Comparison of ENCODE assay signal across 18 mouse cellular contexts in genomic region chr4:4537172-4537753, GRCm38 (mm10).
"Had no signal": no experiment of that assay in that cellular context is flagged by ENCODE, and none has a peak within 500 bp of the region (broad histone marks: within the 10 kb centered on the region; RNA-seq: fewer than 3 reads in every experiment).

No protein-coding gene starts in this region.

- H3K27me3 ChIP-seq: intestine, embryonic 15.5 days; liver, embryonic 13.5 days; megakaryocyte, embryonic 14.5 days; midbrain, embryonic 13.5 days; neural tube, embryonic 13.5 days had no signal

- H3K9ac ChIP-seq: intestine, embryonic 15.5 days; liver, embryonic 13.5 days; midbrain, embryonic 13.5 days; neural tube, embryonic 13.5 days had no signal

- H3K9me3 ChIP-seq: intestine, embryonic 15.5 days; liver, embryonic 13.5 days; megakaryocyte, embryonic 14.5 days; midbrain, embryonic 10.5 days; midbrain, embryonic 13.5 days; neural tube, embryonic 13.5 days had no signal

- H3K4me3 ChIP-seq: intestine, embryonic 15.5 days; layer of hippocampus, adult 2 months; liver, embryonic 13.5 days; megakaryocyte, embryonic 14.5 days; midbrain, embryonic 10.5 days; midbrain, embryonic 13.5 days; myocyte; neural tube, embryonic 13.5 days had no signal

- ATAC-seq: hindbrain, embryonic 16.5 days; intestine, embryonic 15.5 days; midbrain, embryonic 13.5 days; midbrain, embryonic 16.5 days had no signal

- H3K36me3 ChIP-seq: intestine, embryonic 15.5 days; liver, embryonic 13.5 days; midbrain, embryonic 10.5 days; midbrain, embryonic 13.5 days; neural tube, embryonic 13.5 days had no signal

- H3K4me1 ChIP-seq: intestine, embryonic 15.5 days; liver, embryonic 13.5 days; megakaryocyte, embryonic 14.5 days; midbrain, embryonic 10.5 days; midbrain, embryonic 13.5 days; neural tube, embryonic 13.5 days had no signal

- H3K27ac ChIP-seq: intestine, embryonic 15.5 days; layer of hippocampus, adult 2 months; liver, embryonic 13.5 days; midbrain, embryonic 10.5 days; midbrain, embryonic 13.5 days; neural tube, embryonic 13.5 days had no signal

- DNase-seq: kidney, adult 11 months; kidney, postnatal 10 days; layer of hippocampus, adult 9-11 months; liver, embryonic 13.5 days; lung, postnatal 10 days; retina, postnatal 1 day; right cerebral cortex, postnatal 25 days; thymus, adult 18-20 months; thymus, postnatal 36 days had no signal

- H3K4me2 ChIP-seq: intestine, embryonic 15.5 days; liver, embryonic 13.5 days; midbrain, embryonic 13.5 days; neural tube, embryonic 13.5 days had no signal
